Mouse (Mus musculus) heart, adult 18-20 months (tissue): ENCODE measurements around the gene Ncoa1. TPM values are rescaled to one million over a fixed set of nuclear protein-coding genes. Genes with fewer than 3 reads are reported as not detected.
"Not testable (repeated sequence)": the region's sequence is repeated elsewhere in the genome, so short reads cannot be mapped to it uniquely, and the experiment has no call there.

ENCODE experiments used
- DNase-seq, 2 experiments: peaks; one replicate each; pipeline ENCODE4 v3.0.0; 2021 to 2022; ENCODE audit warnings: mixed read lengths in 1 of 2
- total RNA-seq, 2 experiments: library from RNA; stranded (reverse); gene quantifications; 2 replicates each; pipeline ENCODE4 v1.2.3; 2021

The Ncoa1 gene
- total RNA-seq, 2 experiments from 2014 or later, result 28.9 to 29.0 TPM

DNA sequence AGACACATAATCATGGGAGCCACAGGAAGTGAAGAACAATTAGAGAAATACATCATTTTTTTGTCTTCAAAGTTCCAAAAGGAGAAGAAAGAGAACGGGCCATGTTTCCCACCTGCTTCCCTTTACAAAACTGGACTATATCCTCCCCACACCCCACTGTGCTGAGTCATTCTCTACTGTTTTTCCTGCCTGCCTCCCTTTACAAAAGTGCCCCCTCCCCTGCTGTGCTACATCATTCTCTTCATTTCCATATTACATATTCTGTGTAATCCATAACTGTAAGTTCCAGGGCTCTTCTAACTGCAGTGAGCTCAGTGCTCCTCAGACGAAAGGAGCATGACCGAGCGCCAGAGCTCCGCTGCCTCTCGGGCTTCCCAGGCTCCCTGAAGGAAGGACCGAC, 80.8 kb downstream of the Ncoa1 start:
- no peak for DNase-seq

DNA sequence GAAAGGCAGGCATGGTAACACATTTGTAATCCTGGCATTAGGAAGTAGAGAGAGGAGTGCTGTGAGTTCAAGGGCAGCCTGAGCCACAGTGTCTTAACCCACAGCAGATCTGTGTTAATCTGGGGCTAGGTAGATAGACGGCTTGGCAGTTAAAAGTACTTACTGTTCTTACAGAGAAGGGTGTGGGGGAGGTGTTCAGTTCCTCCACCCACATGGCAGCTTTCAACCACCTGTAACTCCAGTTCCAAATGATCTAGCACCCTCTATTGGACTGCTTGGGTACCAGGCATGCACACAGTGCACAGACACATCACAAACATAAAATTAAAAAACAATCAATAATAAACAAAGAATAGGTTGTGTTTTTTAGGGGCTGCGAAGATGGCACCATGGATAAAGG, 84.4 kb downstream of the Ncoa1 start:
- no peak for DNase-seq

- DNase-seq, result peak; percentile 46 to 77
These were observed 84.9 kb downstream of the Ncoa1 start for GRCm38 (mm10) chr12:4392074-4392473.

GRCm38 (mm10) chr12:4391256-4391655, 85.7 kb downstream of the Ncoa1 start:
- DNase-seq, result no peak

GRCm38 (mm10) chr12:4390721-4391120, 86.3 kb downstream of the Ncoa1 start:
- no peak for DNase-seq

DNA sequence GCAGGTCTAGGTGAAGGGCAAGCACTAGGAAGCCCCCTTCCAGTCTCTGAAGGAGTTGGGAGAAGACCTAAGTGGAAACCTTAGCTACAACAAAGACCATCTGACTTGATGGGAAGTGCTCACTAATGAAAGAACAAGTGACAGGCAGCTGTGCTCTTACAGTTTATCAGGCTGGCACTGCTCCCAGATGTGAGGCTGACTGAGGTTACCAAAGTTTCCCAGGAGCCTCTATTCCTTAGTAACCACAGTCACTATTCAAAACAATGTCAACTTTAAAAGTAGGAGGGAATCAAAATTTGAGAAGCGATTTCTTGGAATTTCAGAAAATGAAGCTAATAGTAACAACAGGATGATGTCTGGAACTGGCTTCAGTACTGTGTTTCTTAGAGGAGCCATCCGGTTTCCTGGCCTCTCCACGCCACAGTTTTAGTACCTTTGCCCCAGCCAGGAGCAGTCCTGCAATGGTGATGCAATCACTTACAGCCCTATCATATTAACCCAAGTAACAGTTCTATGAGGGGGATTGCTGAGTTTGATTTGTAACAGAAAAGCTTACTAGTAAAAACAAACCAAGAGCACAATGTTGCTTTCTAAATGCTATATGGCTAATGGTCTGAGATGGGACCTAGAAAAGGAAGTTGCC, 90.8 kb downstream of the Ncoa1 start:
- peak; percentile 80 to 81 for DNase-seq

DNA sequence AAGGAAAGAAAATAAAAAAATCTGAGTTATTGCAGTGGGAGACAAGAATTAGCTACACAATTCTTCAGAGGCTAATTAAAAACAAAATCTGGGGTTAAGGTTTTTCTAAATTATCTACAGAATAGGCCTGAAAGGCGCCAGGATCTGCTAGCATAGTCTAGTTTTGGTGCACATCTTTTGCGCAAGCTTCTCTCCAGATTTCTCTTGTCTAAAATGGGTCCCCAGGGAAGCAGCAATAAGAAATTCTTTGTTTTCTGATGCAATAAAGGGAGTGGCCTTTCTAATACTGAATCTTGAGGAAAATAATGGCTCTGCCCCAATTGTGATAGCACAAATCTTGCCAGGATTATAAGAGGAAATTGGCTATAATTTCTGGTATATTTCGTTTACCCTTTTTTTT, 93.9 kb downstream of the Ncoa1 start:
- DNase-seq, result peak; percentile 54 to 64

DNA sequence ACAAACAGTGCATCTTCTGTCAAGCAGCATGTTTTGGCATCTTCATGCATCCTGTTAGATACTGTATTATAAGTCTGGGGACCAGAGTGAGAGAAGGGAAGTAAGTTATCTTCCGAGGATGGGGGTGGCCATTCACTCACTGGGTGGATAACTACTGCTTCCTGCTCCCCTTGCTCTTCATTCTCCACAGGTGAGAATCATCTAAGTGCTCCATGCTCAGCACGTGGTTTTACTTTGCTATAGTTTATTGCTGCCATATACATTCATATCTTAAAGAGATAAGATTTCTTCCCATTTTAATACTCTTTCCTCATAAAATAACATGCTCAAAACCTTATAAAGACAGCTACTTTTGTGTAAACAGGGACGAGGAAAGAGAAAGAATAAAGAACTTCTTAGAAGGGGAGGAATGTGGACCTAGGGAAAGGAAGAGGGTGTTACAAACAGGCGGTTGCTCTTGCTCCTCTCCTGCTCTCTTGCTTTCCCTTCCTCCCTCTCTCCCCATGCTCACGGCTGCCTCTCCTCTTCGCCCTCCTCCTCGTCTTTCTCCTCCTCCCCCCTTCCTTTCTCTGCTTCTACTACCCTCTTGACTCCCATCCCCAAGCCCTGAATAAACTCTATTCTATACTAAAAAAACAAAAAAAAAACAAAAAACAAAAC, 97.6 kb downstream of the Ncoa1 start:
- no peak for DNase-seq

GRCm38 (mm10) chr12:4376475-4376874, 100.5 kb downstream of the Ncoa1 start:
- no peak for DNase-seq

DNA sequence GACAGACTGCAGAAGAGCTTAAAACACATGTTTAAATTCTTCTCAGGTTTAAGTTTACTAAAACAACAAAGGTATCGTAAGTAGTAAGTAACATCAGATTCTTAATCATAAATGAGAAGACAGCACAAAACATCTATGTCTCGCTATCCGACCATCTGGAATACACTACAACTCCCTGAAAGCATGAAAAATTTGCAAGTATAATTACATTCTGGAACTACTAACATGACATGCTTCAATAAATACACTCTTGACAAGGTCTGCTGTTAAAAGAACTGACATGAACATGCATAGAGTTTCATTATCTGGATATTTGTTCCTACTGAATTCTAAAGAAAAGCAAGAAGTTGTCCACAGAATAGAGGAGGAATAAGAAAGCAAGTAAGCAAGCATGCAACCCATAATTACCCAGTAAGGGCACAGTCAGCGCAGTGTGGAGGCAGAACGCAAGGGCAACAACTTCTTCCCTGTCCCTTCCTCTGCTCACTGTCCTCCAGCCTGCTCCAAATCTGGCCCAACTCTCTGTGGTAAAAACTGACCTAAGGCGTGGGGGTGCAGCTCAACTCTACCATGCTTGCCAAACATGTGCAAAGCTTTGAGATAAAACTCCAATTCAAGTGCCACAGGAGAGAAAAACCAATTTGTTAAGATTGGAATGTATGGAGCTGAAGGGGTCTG, 102.0 kb downstream of the Ncoa1 start:
- DNase-seq, result peak in 1 of 2 experiments; percentile 25

GRCm38 (mm10) chr12:4371406-4371805, 105.6 kb downstream of the Ncoa1 start:
- no peak for DNase-seq

DNA sequence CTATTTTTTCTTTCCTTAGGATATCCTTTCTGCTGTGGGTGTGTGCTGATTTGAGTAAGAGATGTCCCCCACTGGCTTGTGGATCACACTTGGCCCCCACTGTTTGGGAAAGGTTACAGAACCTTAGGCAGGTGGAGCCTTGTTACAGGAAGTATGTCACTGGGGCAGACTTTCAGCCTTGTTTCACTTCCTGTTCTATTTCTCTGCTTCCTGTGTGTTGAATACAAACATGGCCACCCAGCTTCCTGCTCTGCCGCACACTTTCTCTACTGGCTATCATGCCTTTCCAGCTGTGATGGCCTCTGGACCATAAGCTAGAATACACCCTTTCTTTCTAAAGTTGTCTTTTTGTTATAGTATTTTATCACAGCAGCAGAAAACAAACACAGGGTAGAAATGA, 111.0 kb downstream of the Ncoa1 start:
- DNase-seq, result no peak

DNA sequence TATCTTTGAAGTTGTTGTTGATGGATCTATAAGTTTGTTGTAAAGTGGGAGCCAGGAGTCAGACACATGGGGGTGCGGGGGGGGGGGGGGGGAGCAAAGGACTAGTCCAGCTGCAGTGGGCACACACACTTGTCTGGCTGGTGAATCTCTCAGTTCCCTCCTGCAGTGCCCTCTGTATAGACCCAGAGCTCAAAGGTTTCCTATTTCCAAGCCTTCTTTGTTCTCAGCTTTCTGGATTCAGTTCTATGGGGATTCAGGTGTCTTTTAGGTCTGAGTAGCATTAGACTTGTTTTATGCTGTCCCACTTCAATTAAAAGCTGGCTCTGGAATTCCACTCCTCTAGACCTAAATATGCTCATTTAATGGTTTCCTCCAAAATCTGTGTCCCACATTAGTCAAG, 117.5 kb downstream of the Ncoa1 start:
- DNase-seq, result no peak

GRCm38 (mm10) chr12:4358653-4359052, 118.3 kb downstream of the Ncoa1 start:
- DNase-seq, result not testable (repeated sequence)

- DNase-seq, result no peak
These were observed 118.9 kb downstream of the Ncoa1 start for GRCm38 (mm10) chr12:4358100-4358499.

DNA sequence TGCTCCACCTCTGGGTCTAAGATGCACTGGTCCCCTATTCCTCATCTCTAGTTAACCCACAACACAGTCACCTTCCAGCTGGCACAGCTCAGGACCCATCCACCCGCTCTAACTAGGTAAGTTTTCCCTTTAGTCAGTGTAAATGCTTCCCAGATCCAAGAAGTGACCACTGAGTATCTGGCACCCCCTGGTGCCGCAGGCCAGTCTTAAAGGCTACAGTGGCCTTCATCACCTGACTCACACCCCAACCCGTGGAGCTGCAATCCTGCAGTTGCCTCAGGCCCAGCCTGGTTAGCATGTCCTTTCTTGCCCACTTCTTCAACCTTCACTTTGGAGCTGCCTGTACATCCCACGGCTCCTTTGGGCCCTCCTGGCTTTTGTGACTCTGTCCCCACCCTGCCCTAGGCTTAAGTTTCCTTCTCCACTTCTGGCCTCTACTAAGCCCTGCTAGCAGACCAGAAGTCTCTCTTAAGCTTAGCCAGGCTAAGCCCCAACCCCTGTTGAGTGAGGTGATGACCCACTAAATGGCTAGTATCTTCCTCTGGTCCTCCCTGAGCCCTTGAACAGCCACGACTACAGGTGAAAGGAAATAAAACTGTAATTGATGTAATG, 120.0 kb downstream of the Ncoa1 start:
- DNase-seq, result no peak

- DNase-seq, result no peak
These were observed 121.8 kb downstream of the Ncoa1 start for GRCm38 (mm10) chr12:4355019-4355730.

DNA sequence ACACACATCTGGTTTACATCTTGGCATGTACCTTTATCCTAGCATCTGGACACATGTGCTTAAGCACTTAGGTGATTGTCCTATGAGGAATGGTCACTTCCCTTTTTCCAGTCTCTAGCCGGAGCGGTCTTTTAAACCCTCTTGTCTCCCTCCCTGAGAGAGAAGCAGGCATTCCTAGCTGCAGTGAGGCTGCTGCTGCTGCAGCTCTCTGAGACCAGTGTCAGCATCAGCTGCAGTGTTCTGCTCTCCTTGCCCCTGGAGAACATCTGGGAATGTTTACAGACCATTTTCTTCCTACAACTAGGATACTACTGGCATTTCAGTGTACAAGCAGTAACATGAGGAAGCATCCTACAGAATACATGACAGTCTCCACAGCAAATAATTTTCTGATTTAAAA, 133.8 kb downstream of the Ncoa1 start:
- DNase-seq, result no peak

- DNase-seq, result no peak
These were observed 134.9 kb downstream of the Ncoa1 start for GRCm38 (mm10) chr12:4342087-4342486.

GRCm38 (mm10) chr12:4340325-4340924, 136.6 kb downstream of the Ncoa1 start:
- DNase-seq, result no peak

DNA sequence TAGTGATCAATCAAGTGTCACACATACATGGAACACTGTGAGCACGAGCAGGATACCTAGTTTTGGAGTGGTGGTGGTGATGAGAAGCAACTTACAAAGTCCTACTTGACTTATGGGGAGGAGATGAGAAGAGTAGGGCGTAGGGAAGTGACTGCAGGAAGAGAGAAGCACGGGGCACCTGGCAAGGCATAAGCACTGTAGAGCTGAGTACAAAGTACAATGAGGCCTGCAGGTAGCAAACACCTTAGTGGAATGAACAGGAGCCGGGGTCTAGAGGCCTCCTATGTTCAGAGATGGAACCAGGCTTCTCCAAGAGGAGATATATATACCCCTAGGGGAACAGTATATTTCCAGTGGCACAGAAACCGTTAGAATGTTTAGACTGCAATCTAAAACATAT, 153.4 kb downstream of the Ncoa1 start:
- no peak for DNase-seq

- no peak for DNase-seq
These were observed 154.8 kb downstream of the Ncoa1 start for GRCm38 (mm10) chr12:4322227-4322626.
